Mouse (Mus musculus): ENCODE measurements around the gene Olfr843. TPM values are rescaled to one million over a fixed set of nuclear protein-coding genes. Genes with fewer than 3 reads are reported as not detected.

The Olfr843 gene
- polyA plus RNA-seq (2014; fragmentation: Nextera tagmentation; extraction: Ambion mirVana) = not detected in 2 replicates

DNA sequence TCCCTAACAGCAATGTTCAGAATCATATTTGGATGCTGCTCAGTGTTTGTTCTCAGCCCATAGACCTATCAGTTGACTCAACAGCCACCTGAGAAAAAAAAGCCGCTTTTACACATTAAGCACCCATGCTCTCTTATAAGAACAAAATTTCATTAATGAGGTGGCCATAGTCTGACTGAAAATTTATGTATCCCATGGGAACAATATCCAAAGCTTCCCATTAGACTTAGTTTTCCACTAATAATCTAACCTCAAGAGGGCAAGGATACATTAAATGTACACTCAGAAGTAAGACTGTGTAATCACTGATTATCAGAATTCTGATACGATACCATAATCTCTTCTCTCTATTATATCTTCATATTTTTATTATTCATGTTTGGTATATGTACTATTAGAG lies at the start of gene Olfr843:
TSS of gene Olfr843 (minus strand) at position 101 of the 400 bp plus-strand sequence.
- Histone ChIP-seq H3K4me1 (replicated peaks; ENCODE audit: control insufficient read depth, insufficient read depth, low read length) (no peaks in the 10 kb centered on the region), H3K27ac (ENCODE audit: low read depth, low read length) (no peak within 1 kb of the TSS), H3K9me3 (ENCODE audit: control insufficient read depth, low read length) (no peaks in the 10 kb centered on the region; the same call in 1 of the 2 replicates), H3K36me3 (ENCODE audit: control insufficient read depth, insufficient read depth, low read length) (no peaks in the 10 kb centered on the region), H3K4me3 (ENCODE audit: low read depth, low read length) (no peak within 1 kb of the TSS), H3K9ac (ENCODE audit: low read length) (no peak within 1 kb of the TSS), H3K4me2 (ENCODE audit: low read depth, low read length, severe bottlenecking) (no peak within 1 kb of the TSS), H3K27me3 (ENCODE audit: control insufficient read depth, insufficient read depth, low read length) (no peaks in the 10 kb centered on the region)
- ATAC-seq (replicated peaks; ENCODE audit: low FRiP score) (no peak), DNase-seq (ENCODE audit: low spot score) (no peak)
- 83% methylated on average over 2 of the region's 2 CpGs for WGBS

Other genes starting within 250 kb of the Olfr843 start
- not detected in 2 replicates for gene Olfr835, start 219.3 kb downstream of the Olfr843 start, polyA plus RNA-seq (2014; fragmentation: Nextera tagmentation; extraction: Ambion mirVana)
- gene Olfr836, start 131.6 kb downstream of the Olfr843 start, polyA plus RNA-seq (2014; fragmentation: Nextera tagmentation; extraction: Ambion mirVana) = not detected in 2 replicates
- not detected in 2 replicates for gene Olfr837, start 115.7 kb downstream of the Olfr843 start, polyA plus RNA-seq (2014; fragmentation: Nextera tagmentation; extraction: Ambion mirVana)
- gene Olfr839-ps1, start 74.7 kb downstream of the Olfr843 start, polyA plus RNA-seq (2014; fragmentation: Nextera tagmentation; extraction: Ambion mirVana) = not detected in 2 replicates
- gene Olfr844, start 64.4 kb upstream of the Olfr843 start, polyA plus RNA-seq (2014; fragmentation: Nextera tagmentation; extraction: Ambion mirVana) = not detected in 2 replicates
- gene Olfr845, start 84.5 kb upstream of the Olfr843 start, polyA plus RNA-seq (2014; fragmentation: Nextera tagmentation; extraction: Ambion mirVana) = not detected in 2 replicates
- gene Olfr846, start 112.0 kb upstream of the Olfr843 start, polyA plus RNA-seq (2014; fragmentation: Nextera tagmentation; extraction: Ambion mirVana) = not detected in 2 replicates
- gene Olfr847, start 126.7 kb upstream of the Olfr843 start, polyA plus RNA-seq (2014; fragmentation: Nextera tagmentation; extraction: Ambion mirVana) = not detected in 2 replicates
- not detected in 2 replicates for gene Olfr849, start 188.3 kb upstream of the Olfr843 start, polyA plus RNA-seq (2014; fragmentation: Nextera tagmentation; extraction: Ambion mirVana)
- gene Olfr850, start 226.3 kb upstream of the Olfr843 start, polyA plus RNA-seq (2014; fragmentation: Nextera tagmentation; extraction: Ambion mirVana) = not detected in 2 replicates
- gene Olfr851, start 241.3 kb upstream of the Olfr843 start, polyA plus RNA-seq (2014; fragmentation: Nextera tagmentation; extraction: Ambion mirVana) = not detected in 2 replicates

Data from forebrain, embryonic 11.5 days (tissue).